Mouse (Mus musculus) ovary, postnatal 36 days (tissue): ENCODE measurements around the gene Asns.

Source experiments
- DNase-seq: peaks from one replicate; pipeline ENCODE4 v3.0.0; 2022; ENCODE audit warnings: low spot score, mixed read lengths

The Asns gene

GRCm38 (mm10) chr6:7692884-7693585 is at the start of gene Asns:
Gene Asns (minus strand): TSS chr6:7693254.
- DNase-seq = peak; percentile 74

DNA sequence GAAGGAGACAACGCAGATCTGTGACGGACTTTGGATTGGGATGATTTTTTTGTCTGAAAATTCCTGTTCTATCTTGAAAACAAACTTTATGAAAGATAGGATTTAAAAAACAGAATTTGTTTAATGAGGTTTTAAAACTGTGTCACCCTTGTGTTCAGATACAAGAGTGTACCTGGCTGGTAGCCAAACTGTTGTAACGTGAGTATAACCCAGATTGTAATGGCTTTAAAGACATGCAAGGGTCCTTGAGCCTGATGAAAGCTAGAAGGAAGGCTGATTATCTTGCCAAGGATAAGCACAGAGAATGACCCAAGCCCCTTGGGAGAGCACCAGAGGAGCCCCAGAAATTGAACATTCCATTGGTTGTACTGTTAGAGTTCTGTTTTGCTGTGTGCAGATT is 48.7 kb upstream of the Asns start:
- no peak for DNase-seq

DNA sequence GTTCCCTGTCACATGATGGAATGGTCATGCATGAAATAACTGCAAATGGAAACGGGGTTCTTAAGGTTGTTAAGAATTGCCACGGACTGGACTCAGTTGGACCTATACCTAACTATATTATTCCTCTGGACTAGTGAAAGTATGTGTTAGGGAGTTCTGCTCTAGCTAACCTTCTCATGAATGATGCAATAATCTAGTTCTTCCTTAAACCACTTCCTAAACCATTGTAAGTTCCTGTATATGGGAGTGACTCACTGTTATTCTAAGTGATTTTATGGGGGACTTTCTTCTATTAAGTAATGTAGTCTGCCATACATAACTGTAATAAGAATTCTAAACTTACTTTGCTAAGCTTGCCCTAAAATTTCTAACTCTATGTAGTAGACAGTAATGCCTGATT is 44.8 kb upstream of the Asns start:
- DNase-seq = no peak

DNA sequence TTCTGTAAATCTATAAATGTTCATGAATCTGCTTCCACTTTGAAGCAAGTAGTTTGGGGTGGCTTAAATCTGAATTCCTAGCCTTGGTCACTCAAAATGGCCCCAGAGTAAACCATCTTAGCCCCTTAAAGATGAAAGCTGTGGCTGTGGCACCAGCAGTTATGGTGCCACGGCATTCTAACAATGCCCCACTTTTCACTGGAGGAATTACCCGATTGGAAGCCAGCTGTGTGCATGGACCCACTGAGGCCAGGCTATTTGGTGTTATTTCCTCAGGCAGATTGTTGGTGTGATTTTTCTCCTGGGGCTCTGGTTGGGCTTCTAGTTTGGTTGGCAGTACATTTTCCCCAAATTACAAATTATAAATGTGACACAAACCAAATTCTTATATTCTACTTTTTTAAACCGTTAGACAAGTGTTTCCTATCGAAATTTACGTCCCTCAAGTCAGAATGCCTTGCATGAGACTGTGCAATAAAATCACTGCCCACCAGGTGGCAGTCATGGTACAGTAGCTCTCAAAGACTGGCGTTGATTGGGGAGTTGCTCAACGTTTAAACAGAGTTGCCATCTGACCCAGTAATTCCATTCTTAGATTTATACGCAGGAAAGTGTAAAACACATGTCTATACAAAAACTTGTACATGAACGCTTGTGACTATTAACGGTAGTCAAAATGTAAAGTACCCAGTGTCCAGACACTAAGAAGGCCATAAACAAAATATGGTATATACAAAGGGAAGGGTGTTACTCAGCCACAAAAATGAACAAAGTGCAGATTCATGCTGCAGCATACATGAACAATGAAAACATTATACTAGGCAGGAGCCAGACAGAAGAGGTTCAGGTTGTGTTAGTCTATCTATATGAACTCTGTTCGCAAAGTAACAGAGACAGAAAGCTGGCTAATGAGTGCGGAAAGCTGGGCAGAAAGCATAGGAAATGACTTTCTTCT is 40.0 kb upstream of the Asns start:
- DNase-seq = peak; percentile 81

DNA sequence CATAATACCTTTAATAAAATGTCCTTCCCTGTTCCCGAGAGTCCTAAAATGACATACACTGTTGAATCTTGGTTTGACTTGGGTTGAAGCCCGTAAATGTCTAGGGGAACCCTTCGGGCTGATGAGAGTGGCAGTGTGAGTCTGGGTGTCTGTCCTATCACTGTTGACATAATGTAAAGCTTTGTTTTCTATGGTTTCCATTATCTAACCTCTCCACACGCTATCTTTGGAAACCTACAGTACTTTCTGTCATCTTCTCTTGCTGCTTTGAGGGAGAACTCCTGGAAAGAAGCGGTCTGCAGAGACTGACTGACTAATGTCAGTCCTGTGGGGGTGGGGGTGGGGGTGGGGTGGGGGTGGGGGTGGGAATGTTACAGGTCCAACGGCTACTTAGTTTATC is 39.0 kb upstream of the Asns start:
- no peak for DNase-seq

DNA sequence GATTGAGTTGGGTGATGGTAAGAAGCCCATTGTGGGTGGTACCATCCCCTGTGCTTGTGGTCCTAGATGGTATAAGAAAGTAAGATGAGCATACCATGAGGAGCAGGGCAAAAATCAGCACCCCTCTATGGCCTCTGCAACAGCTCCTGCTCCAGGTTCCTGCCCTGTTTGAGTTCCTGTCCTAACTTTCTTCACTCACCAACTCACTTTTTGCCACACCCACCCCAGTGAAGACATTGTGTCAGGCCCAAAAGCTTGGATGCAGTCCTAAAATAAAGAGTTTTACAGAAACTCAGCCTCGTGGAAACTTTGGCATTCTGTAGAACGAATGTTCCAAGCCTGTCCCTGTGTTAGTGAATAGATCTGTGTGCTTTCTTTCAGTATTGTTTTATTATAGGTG is 36.1 kb upstream of the Asns start:
- DNase-seq = no peak

DNA sequence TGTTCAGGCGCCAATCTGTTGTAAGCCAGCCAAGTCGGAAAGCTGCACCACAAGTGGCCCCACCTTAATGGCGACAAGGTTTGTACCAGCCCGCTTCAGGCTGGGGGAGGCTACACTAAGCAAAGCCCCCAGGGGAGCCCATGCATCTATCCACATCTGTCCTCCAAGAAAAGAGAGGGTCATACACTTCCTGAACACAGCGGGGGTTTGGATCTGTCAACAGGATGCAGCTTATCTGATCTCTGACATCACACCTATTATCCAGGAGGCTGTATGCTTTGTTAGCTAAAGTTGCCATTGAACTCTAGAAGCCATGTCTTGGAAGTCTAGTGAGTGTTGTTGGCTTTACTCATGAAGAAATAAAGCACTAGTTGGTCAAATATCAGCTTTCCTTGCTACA is 35.2 kb upstream of the Asns start:
- DNase-seq = no peak

DNA sequence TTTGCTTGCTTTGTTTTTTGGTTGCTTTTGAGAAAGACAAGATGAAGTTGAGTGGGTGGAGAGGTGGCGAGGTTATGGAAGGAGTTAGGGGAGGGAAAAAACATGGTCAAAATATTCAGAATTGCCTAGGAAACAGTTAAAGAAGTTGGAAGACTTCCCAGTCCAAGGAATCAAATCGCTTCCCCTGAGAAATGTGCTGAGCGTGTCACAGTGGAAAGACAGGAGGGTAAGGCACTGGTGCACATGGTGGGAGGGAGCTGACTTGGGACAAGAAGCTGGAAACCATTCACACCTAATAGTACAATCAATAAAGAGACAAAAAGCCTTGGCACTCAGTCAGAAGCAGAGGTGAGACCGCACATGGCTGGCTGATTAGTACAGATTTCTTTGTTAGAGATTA is 23.2 kb upstream of the Asns start:
- no peak for DNase-seq

GRCm38 (mm10) chr6:7714230-7714629 is 21.2 kb upstream of the Asns start:
- DNase-seq = no peak

DNA sequence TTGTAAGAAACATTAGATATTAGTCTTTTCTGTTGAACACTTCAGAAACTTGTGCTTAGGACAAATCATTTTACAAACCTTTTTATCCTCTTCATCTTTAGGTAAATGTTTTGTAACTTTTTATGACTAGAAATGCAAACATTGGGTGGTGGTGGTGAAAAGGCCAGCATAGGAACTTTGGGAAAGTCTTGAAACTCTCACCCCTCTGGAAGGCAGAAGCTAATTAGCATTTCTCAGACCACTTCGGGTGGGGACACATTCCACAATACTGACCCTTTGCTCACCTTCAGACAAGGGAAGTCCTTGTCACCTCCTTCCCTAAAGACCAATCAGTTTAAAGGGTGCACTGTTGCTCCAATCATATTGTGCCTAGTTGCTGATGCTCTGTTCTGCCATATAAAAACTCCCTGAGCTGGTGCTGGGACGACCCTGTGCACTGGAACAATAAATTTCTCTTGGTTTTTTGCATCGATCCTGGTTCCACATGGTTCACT is 18.8 kb upstream of the Asns start:
- no peak for DNase-seq

DNA sequence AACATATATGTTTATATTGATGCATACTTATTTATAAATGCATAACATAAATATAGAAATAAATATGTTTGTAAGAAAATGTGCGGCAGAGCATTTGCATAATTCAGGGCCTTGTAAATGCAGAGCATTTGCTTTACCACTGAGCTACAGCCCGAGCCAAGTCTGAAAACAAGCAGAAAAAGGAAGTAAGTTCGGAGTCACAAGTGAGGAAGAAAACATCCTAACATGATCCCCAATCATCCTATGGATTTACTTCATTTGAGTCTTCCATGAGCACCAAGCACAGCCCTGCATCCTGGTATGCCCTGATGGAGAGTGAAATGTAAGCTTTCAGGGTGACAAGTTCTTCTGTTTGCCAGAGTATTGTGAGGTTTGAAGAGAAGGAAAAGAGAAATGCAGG is 15.2 kb upstream of the Asns start:
- no peak for DNase-seq

DNA sequence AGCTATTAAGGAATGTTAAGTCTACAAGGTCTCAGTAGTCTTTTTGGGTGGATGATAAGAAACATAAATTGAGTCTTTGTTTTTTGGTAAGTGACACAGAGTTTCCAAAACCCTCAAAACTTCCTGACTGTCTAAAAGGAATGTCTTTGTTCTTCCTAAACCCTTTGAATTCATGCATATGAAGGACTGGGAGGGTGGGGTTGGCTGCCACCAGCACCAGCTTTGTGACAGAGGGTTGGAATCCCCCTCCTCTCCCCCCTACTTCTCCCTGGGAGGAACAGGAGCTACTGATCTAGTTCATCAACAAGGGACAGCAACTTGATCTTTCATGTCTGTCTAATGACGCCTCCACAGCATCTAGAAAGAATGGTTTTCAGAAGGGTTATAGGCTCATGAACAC is 13.7 kb upstream of the Asns start:
- no peak for DNase-seq

DNA sequence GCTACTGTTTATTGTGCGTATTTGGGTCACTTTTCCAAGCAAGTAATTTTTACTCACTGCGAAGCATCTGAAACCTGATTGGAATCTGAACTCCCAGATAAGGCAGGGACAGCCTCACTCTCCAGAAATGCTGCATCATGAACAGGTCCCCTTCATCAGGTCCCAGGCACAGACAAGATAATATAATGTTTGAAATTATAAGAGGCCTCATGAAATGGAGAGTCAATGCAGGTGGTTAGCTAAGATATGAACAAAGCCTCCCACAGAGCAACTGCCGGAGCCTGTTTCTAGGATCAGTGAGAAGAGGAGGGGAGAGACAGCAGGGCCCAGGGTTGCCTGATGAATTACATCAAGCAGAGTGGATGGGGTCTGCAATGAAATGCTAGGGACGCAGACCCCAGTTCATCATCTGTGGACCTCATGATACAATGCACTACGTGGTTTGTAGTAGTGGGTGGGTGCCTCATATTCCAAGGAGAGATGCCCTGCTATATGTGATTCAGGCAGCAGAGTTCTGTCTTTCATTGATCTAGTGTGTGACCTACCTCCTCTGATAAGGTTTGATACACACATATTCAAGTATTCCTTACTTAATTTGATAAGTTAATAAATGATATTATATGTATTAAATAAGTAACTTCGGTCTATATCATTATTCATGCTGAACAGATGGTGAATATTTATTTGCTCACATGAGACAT is 5.1 kb upstream of the Asns start:
- no peak for DNase-seq

DNA sequence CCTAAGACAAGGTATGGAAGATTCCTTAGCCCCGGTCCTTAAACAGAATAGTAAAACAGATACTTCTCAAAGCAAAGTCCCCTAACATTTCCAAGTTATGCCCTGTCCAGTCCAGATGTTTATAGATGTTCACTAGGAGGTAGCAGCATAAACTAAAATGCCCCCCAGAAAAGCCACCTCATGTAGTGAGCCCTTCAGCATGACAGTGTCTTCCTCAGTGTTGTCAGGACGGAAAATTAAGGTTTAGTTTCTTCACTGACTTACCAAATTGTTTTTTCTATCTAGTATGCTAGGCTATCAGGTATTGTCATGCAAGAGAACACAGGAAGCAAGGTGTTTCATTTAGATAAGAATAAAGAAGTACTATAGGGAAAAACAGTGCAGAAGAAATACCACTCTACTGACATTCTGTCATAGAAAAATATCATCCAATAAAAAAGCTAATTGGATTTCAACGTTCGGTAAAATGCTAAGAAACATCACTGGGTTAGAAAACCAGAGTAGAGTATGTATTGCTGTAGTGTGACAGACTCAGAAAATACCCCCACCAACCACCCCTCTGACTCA is 4.1 kb upstream of the Asns start:
- no peak for DNase-seq

DNA sequence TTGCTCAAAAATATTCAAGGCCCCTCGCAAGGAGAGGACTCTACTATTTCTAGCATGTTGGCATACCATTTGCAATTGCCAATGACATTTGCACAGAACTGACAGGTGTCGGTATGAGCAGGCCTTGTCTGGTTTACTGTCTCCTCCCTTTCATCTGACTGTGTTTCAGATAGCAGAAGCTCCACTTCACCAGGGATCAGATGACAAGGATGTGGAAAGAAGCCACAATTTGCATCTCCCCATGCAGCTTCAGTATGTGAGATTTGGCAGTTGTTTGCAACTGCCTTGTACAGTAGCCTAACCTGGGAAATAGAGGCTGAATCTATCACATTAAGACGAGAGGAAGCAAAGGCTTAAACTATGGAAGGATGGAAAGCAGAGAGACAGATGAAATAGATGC is 3.6 kb upstream of the Asns start:
- no peak for DNase-seq

DNA sequence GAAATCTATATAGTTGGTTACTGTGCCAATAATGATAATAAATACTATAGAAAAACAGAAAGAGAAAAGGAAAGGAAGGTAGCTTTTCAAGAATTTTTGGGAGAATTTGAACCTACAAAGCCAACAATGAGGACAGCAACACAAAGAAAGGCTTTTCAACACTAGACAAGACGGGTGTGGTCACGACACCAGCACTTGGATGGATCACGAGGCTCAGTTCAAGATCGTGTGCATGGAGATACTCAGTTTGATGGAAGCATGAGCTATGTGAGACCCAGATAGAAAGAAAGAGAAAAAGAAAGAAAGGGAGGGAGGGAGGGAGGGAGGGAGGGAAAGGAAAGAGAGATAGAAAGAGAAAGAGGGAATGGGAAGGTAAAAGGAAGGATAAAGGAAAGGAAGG is 2.8 kb upstream of the Asns start:
- no peak for DNase-seq

DNA sequence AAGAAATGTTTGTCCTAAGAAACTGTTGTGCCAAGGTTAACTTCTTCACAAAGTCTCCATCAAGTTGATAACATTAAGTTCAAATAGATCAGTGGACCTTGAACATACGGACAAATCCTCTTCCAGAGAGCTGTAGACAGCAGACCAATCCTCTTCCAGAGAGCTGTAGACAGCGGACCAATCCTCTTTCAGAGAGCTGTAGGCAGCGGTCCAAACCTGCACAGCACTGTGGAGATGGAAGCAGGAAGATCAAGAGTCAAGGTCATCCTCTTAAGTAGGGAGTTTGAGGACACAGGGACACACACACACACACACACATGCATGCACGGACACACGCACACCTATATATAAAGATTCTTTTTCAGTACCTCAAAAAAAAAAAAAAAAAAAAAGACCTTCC is 612 bp upstream of the Asns start:
- no peak for DNase-seq

DNA sequence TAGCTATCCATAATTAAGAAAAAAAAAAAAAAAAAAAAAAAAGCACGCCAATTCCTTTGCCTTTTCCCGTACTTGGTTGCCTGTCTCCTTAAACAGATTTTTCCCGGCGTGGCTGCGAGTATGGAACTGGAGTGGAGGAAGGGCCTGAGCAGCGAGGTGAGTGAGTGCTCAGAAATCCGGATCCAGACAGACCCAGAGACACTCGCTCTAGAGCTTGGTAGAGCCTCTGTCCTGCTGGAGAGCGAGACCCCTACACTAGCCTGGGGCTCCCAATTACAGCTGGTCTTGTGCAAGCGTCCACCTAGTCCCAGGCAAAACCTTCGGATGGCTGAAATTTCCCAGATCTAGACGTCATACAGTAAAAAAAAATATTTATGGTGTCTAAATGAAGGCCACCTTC is 603 bp downstream of the Asns start:
- DNase-seq = no peak

GRCm38 (mm10) chr6:7692037-7692436 is 1.0 kb downstream of the Asns start:
- no peak for DNase-seq

DNA sequence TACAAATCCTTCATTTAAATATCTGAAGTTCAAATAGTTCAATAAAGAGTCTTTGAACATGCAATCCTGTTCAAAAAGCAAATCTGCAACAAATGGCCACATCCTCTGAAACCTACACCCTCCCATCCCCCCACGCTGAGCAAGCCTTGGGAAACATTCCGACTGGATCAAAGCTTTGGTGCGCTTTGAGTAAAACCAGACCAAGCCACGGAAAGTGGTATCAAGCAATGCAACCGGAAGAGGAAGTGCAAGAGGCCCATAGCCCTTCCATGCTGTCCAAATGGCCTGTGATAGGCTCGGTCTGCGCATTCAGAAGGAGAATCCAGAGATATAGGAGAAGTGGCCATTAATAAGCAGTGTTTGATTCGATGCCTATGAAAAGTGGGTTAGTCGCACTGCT is 2.6 kb downstream of the Asns start:
- no peak for DNase-seq

DNA sequence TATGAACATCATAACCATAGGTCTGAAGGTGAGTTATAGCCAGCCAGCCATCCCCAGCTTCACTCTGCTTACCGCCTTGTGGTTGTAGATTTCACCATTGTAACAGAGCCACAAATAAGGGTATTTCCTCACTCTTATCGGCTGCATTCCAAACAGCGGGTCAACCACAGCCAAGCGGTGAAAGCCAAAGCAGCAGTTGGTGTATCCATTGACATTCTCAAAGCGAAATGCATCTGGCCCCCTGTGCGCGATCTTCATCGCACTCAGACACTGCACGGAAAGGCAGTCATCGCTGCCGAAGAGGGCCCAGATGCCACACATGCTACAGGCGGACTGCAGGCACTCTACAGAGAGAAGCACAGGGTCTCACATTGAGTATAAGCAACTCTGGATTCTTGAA is 3.9 kb downstream of the Asns start:
- no peak for DNase-seq

DNA sequence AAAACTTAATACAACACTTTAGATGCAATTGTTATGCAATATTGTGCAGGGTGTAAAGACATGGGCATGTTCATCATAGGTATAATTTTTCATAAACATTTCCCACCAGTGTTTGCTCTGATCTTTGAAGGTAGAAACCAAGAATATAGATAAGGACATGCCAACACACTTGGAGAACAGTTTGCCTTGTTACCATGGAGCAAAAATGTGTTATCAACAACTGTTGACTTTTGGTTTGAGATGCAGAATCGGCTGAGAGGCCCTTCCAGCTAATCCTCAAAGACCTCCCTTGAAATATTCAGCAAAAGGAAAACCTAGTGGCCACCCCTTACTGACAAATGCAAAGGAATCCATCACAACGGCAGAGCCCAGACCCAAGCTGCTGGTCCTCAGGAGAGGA is 7.0 kb downstream of the Asns start:
- DNase-seq = no peak
